27 mouse cellular contexts compared by ENCODE assay signal in genomic region chr5:104127351-104127750, GRCm38 (mm10). TPM values are rescaled to one million over a fixed set of nuclear protein-coding genes. Genes with fewer than 3 reads are reported as not detected.
"Had no signal": no experiment of that assay in that cellular context is flagged by ENCODE, and none has a peak within 500 bp of the region (broad histone marks: within the 10 kb centered on the region; RNA-seq: fewer than 3 reads in every experiment).

No protein-coding gene starts in this region.

- H3K27ac ChIP-seq: midbrain, embryonic 10.5 days; midbrain, embryonic 12.5 days; neural tube, embryonic 13.5 days; neural tube, embryonic 15.5 days; stomach, postnatal 0 days had no signal

- H3K27me3 ChIP-seq: midbrain, embryonic 12.5 days; neural tube, embryonic 13.5 days; neural tube, embryonic 15.5 days; stomach, embryonic 15.5 days had no signal

- H3K4me3 ChIP-seq: midbrain, embryonic 10.5 days; midbrain, embryonic 12.5 days; myocyte; neural tube, embryonic 13.5 days; neural tube, embryonic 15.5 days; stomach, embryonic 15.5 days had no signal

- H3K9ac ChIP-seq: lung, embryonic 14.5 days; midbrain, embryonic 12.5 days; neural tube, embryonic 13.5 days; neural tube, embryonic 15.5 days; stomach, embryonic 15.5 days had no signal

- H3K36me3 ChIP-seq: midbrain, embryonic 10.5 days; midbrain, embryonic 12.5 days; neural tube, embryonic 13.5 days; neural tube, embryonic 15.5 days; stomach, embryonic 15.5 days had no signal

- H3K4me2 ChIP-seq: lung, embryonic 14.5 days; midbrain, embryonic 12.5 days; neural tube, embryonic 13.5 days; neural tube, embryonic 15.5 days; stomach, embryonic 15.5 days had no signal

- H3K9me3 ChIP-seq: midbrain, embryonic 10.5 days; midbrain, embryonic 12.5 days; neural tube, embryonic 13.5 days; neural tube, embryonic 15.5 days; stomach, embryonic 15.5 days had no signal

- H3K4me1 ChIP-seq: midbrain, embryonic 12.5 days; neural tube, embryonic 13.5 days; neural tube, embryonic 15.5 days had no signal

- DNase-seq: lung, embryonic 14.5 days; lung, postnatal 10 days; lung, postnatal 4 days; midbrain, embryonic 14.5 days; retina, postnatal 1 day; right cerebral cortex, adult 18-20 months; right cerebral cortex, postnatal 25 days; right cerebral cortex, postnatal 4 days; spleen, adult 18-20 months; thymus, adult 2 months; thymus, postnatal 25 days; thymus, postnatal 4 days had no signal

- ATAC-seq: midbrain, embryonic 16.5 days had no signal

RNA-seq across cellular contexts. Expression of gene Sparcl1, which starts 13.8 kb away (rescaled TPM):
- total RNA-seq: megakaryocyte, adult 5-6 weeks; megakaryocyte-erythroid progenitor cell, adult 5-6 weeks had no signal

RNA-seq across cellular contexts. Expression of gene Dspp, which starts 43.2 kb away (rescaled TPM):
- total RNA-seq: megakaryocyte, adult 5-6 weeks; megakaryocyte-erythroid progenitor cell, adult 5-6 weeks had no signal
- polyA plus RNA-seq: lung, embryonic 14.5 days; lung, embryonic 16.5 days; midbrain, embryonic 10.5 days; midbrain, embryonic 12.5 days; midbrain, embryonic 14.5 days; midbrain, embryonic 16.5 days; myocyte; neural tube, embryonic 11.5 days; neural tube, embryonic 13.5 days; neural tube, embryonic 15.5 days; small intestine, adult 2 months; stomach, embryonic 15.5 days; stomach, postnatal 0 days; testis, adult 2 months; thymus, adult 2 months; urinary bladder, adult 2 months had no signal

RNA-seq across cellular contexts. Expression of gene Gm17660, which starts 49.9 kb away (rescaled TPM):
- total RNA-seq: megakaryocyte, adult 5-6 weeks; megakaryocyte-erythroid progenitor cell, adult 5-6 weeks had no signal
- polyA plus RNA-seq: lung, embryonic 14.5 days; lung, embryonic 16.5 days; midbrain, embryonic 10.5 days; midbrain, embryonic 12.5 days; midbrain, embryonic 14.5 days; midbrain, embryonic 16.5 days; myocyte; neural tube, embryonic 11.5 days; neural tube, embryonic 13.5 days; neural tube, embryonic 15.5 days; small intestine, adult 2 months; stomach, embryonic 15.5 days; stomach, postnatal 0 days; thymus, adult 2 months; urinary bladder, adult 2 months had no signal
